ENCODE assay signal across 10 mouse cellular contexts in the genomic region with DNA sequence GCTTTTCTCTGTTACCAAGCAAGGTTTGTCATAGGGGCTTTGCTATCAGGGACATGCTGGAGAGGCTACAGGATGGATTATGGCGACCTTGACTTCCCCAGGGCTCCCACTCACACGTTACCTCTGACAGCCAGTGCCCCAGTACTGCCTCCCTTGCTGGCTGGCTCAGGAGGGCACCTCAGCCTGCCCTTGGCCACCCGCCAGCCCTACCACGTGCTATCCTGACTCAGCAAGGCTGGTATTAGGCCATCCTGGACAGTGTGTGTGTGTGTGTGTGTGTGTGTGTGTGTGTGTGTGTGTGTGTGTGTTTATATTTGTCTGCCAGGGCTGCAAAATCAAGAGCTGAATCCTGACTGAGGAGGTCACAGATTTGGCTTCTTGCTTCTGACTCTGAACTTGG. TPM values are rescaled to one million over a fixed set of nuclear protein-coding genes. Genes with fewer than 3 reads are reported as not detected.
DNase-seq lines count a peak whose midpoint lies in the region; ATAC-seq and TF ChIP-seq lines count a peak whose summit lies in the region.
"Had no signal": no experiment of that assay in that cellular context is flagged by ENCODE, and none has a peak within 500 bp of the region (broad histone marks: within the 10 kb centered on the region; RNA-seq: fewer than 3 reads in every experiment).

No protein-coding gene starts in this region.

- ATAC-seq in lung, embryonic 14.5 days (ENCODE audit: insufficient read depth): peak; percentile 57
- ATAC-seq in midbrain, postnatal 0 days (ENCODE audit: low FRiP score): no peak

- WGBS in lung, embryonic 14.5 days: 35% methylated on average over 4 of the region's 4 CpGs
- 54% methylated on average over 4 of the region's 4 CpGs for WGBS in midbrain, postnatal 0 days

- peaks cover 3% of the 10 kb centered on the region; the same call in 1 of the 2 replicates for H3K4me1 ChIP-seq in lung, embryonic 14.5 days (ENCODE audit: insufficient read depth)
- H3K4me1 ChIP-seq in midbrain, postnatal 0 days (ENCODE audit: insufficient read depth, low read length): no peaks in the 10 kb centered on the region

- no peak overlapping the region for H3K27ac ChIP-seq in lung, embryonic 14.5 days (ENCODE audit: low read depth)
- no peak overlapping the region for H3K27ac ChIP-seq in midbrain, postnatal 0 days (ENCODE audit: low read depth, low read length)

- no peak overlapping the region for H3K4me2 ChIP-seq in lung, embryonic 14.5 days
- H3K4me2 ChIP-seq in midbrain, postnatal 0 days (ENCODE audit: low read depth, low read length, poor library complexity, severe bottlenecking): no peak overlapping the region

- H3K27me3 ChIP-seq in lung, embryonic 14.5 days (ENCODE audit: insufficient read depth, low read length): no peaks in the 10 kb centered on the region
- no peaks in the 10 kb centered on the region for H3K27me3 ChIP-seq in midbrain, postnatal 0 days (ENCODE audit: insufficient read depth, low read length)

- H3K36me3 ChIP-seq in lung, embryonic 14.5 days (ENCODE audit: insufficient read depth): no peaks in the 10 kb centered on the region
- H3K36me3 ChIP-seq in midbrain, postnatal 0 days (ENCODE audit: insufficient read depth, low read length): no peaks in the 10 kb centered on the region

- no peaks in the 10 kb centered on the region for H3K9me3 ChIP-seq in lung, embryonic 14.5 days (ENCODE audit: low read depth, low read length)
- no peaks in the 10 kb centered on the region for H3K9me3 ChIP-seq in midbrain, postnatal 0 days (ENCODE audit: low read length)

- no peak overlapping the region for H3K4me3 ChIP-seq in lung, embryonic 14.5 days (ENCODE audit: low read depth, low read length)
- no peak overlapping the region for H3K4me3 ChIP-seq in midbrain, postnatal 0 days (ENCODE audit: low read depth, low read length)

- no peak overlapping the region for H3K9ac ChIP-seq in lung, embryonic 14.5 days
- no peak overlapping the region for H3K9ac ChIP-seq in midbrain, postnatal 0 days (replicated peaks; ENCODE audit: low read length, poor library complexity, severe bottlenecking)

- intact Hi-C loops in heart, postnatal 10 days (cut with DNase I): no loop called here

- peak; percentile 87 for DNase-seq in Muller cell, postnatal 12 days (ENCODE audit: inconsistent ontology term)
- peak; percentile 99 for DNase-seq in adrenal gland, adult 2 months
- DNase-seq in heart, postnatal 10 days: peak; percentile 89 to 92
- DNase-seq in lung, embryonic 14.5 days: peak; percentile 55
- DNase-seq in testis, postnatal 14 days (ENCODE audit: low spot score): peak; percentile 71
- no peak for DNase-seq in thymus, postnatal 36 days
- no peak for DNase-seq in right cerebral cortex, postnatal 25 days
- no peak for DNase-seq in midbrain, postnatal 0 days (ENCODE audit: low spot score)

- no peak for TF ChIP-seq CTCF in lung, embryonic 14.5 days (IDR thresholded peaks at IDR 0.05; ENCODE audit: low read depth)
- no peak for TF ChIP-seq CTCF in midbrain, postnatal 0 days (IDR thresholded peaks at IDR 0.05)

RNA-seq across cellular contexts. Expression of gene Gas6, which starts 12.6 kb away (rescaled TPM):
- total RNA-seq in adrenal gland, adult 2 months (2021): 100 to 1,000 TPM; 127 to 450 TPM
- 260 and 429 TPM in 2 replicates for polyA plus RNA-seq in adrenal gland, adult 2 months (2012; rRNA removed)
- 100 to 1,000 TPM; 135 to 143 TPM for total RNA-seq in heart, postnatal 10 days (2021)
- polyA plus RNA-seq in lung, embryonic 14.5 days (2014; fragmentation: Nextera tagmentation; extraction: Ambion mirVana): 43.5 and 47.1 TPM in 2 replicates
- total RNA-seq in midbrain, postnatal 0 days (2014; rRNA removed): 73.6 and 91.0 TPM in 2 replicates
- polyA plus RNA-seq in midbrain, postnatal 0 days (2015; fragmentation: Nextera tagmentation; extraction: Ambion mirVana): 63.0 and 67.8 TPM in 2 replicates
- total RNA-seq: neutrophil, adult 5-6 weeks had no signal

RNA-seq across cellular contexts. Expression of gene 1700029H14Rik, which starts 55.4 kb away (rescaled TPM):
- not detected for total RNA-seq in adrenal gland, adult 2 months (2021)
- not detected in 2 replicates for polyA plus RNA-seq in adrenal gland, adult 2 months (2012; rRNA removed)
- total RNA-seq in heart, postnatal 10 days (2021): not detected
- not detected in 2 replicates for polyA plus RNA-seq in lung, embryonic 14.5 days (2014; fragmentation: Nextera tagmentation; extraction: Ambion mirVana)
- total RNA-seq in midbrain, postnatal 0 days (2014; rRNA removed): not detected in 2 replicates
- polyA plus RNA-seq in midbrain, postnatal 0 days (2015; fragmentation: Nextera tagmentation; extraction: Ambion mirVana): not detected in 2 replicates
- polyA plus RNA-seq: intestine, embryonic 14.5 days had no signal

Comparison
In these comparisons a context has a peak if more than half of its experiments do, and no peak if none do; other contexts are left out.
1. DNase-seq: peak in Muller cell, postnatal 12 days (single experiment), adrenal gland, adult 2 months (single experiment), heart, postnatal 10 days (2 of 2), lung, embryonic 14.5 days (single experiment) and testis, postnatal 14 days (single experiment); none in thymus, postnatal 36 days (0 of 2), right cerebral cortex, postnatal 25 days (single experiment) and midbrain, postnatal 0 days (single experiment).